Mouse (Mus musculus) mature B cell (primary cell): ENCODE results near the gene Prox1.

Experiments
- in situ Hi-C: fragments of 300-500 bp; cut with MboI; formaldehyde crosslinking; loops from 2 replicates; pipeline ENCODE4 v1.14.3; 2019

Gene Prox1

DNA sequence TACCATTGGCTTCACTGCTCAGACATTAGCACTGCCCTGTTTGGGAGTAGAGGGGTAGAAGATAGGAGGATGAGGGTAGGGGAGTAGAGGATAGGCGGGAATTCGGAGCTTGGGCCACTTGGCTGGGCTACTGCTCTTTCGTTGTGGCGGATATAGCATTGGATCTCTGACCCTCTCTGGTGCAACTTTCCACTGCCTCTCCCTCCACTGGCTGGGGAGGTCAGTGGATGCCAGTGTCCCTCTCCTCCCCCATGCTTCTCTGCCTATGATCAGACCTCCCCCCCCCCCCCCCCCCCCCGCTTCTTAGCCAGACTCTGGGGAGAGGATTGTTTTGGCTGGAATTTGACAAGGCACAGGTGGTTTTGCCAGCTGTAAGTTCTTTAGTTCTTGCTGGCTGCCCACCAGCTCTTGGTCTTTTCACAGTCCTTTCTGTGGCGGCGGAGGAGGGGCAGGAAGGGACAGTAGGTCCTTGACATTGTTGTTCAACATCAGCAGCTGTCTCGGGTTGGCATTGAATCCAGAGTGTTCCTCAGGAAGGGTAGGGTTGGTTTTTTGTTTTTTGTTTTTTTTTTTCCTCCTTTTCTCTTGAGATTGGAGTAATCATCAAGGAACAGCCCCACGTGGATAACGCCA is 90.8 kb downstream of the Prox1 start:
- in situ Hi-C loops = no loop called here

DNA sequence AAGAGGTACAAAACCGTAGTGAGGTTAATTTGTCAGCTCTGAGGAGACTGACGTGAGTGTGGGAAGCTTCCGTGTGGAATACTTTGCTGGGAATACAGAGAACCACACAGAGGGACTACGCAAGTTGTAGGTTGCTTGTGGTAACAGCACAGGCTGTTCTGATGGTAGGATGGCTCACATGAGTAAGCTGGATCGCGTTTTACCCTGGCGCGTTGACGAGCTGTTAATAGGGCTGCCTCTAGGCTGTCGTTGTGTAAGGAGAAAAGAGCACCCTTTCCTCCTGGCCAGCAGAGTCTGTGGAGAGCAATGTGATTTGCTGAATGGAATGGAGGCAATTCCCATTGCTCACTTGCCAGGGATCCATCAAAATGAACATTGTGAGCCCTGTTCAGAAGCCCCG is 93.9 kb downstream of the Prox1 start:
- in situ Hi-C loops = no loop called here
